Mouse (Mus musculus) cortical plate, adult 2 months (tissue): ENCODE measurements around the gene Plin5. TPM values are rescaled to one million over a fixed set of nuclear protein-coding genes. Genes with fewer than 3 reads are reported as not detected.
A peak's percentile ranks its signal among the peaks of the same experiment; 100 is the strongest.
"Not testable (repeated sequence)": the region's sequence is repeated elsewhere in the genome, so short reads cannot be mapped to it uniquely, and the experiment has no call there.

Experiments used
- H3K27ac ChIP-seq: fragments of 200-500 bp; 2 replicates; pipeline ENCODE4 v1.5.1; 2012; ENCODE audit warnings: low read length, control low read depth, inconsistent platforms; ENCODE audit not compliant: insufficient read depth
- H3K4me1 ChIP-seq: fragments of 200-500 bp; 2 replicates; pipeline ENCODE4 v1.6.1; 2011; ENCODE audit warnings: low read length; ENCODE audit not compliant: control insufficient read depth, insufficient read depth
- H3K4me3 ChIP-seq: fragments of 200-500 bp; 2 replicates; pipeline ENCODE4 v1.5.1; 2011; ENCODE audit warnings: mild to moderate bottlenecking, low read length, control low read depth; ENCODE audit not compliant: insufficient read depth
- CTCF ChIP-seq: fragments of 200-500 bp; IDR thresholded peaks from 2 replicates; pipeline ENCODE4 v1.5.1; 2011; ENCODE audit warnings: mild to moderate bottlenecking, control low read depth, low read length; ENCODE audit not compliant: insufficient read depth; ENCODE audit errors: extremely low read depth
- POLR2A ChIP-seq: fragments of 200-500 bp; IDR thresholded peaks from 2 replicates; pipeline ENCODE4 v1.6.1; 2011; ENCODE audit warnings: mild to moderate bottlenecking, low read length, control low read depth; ENCODE audit not compliant: insufficient read depth; ENCODE audit errors: extremely low read depth
- polyA plus RNA-seq: library from polyadenylated mRNA; depleted of rRNA; stranded (reverse); fragments of >200 nt; gene quantifications from 2 replicates; pipeline ENCODE4 v1.2.3, GENCODE M21; 2012

Gene Plin5
- polyA plus RNA-seq, 1 experiment: 0.67 TPM

DNA sequence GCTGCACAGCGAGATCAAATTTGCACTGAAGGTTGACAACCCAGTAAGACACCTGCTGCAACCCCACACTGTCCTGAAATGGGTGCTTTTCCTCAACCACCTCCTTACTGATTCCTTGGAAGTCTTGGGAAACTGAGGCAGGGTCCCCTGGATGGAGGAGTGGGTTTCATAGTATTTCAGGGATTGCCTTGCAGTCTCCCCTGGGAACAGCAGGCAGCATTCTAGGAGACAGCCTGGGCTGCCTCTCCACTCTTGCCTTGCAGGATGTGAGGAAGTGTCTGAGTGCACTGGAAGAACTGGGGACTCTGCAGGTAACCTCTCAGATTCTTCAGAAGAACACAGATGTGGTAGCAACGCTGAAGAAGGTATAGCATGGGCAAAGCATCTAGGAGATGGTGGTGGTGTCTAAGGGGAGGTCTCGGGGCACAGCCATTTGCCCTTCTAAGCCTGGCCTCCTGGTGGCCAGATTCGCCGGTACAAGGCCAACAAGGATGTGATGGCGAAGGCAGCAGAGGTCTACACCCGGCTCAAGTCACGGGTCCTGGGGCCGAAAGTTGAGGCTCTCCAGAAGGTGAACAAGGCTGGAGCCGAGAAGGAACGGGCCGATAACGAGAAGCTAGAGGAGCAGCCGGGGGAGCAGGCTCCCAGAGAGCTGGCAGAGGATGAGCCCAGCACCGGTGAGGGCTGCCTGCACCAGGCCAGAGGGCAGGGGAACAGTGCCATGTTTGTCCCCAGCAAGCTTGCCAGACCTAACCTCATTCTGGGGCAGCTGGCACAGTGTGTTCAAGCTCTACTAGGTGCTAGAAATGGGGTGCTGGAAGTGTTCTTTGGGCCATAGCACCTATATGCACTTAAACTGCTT lies 18.5 kb downstream of the Plin5 start:
- Histone ChIP-seq H3K27ac (no peak overlapping the region), H3K4me1 (no peaks in the 10 kb centered on the region), H3K4me3 (no peak overlapping the region)
- TF ChIP-seq POLR2A: no peak
- TF ChIP-seq CTCF: no peak

DNA sequence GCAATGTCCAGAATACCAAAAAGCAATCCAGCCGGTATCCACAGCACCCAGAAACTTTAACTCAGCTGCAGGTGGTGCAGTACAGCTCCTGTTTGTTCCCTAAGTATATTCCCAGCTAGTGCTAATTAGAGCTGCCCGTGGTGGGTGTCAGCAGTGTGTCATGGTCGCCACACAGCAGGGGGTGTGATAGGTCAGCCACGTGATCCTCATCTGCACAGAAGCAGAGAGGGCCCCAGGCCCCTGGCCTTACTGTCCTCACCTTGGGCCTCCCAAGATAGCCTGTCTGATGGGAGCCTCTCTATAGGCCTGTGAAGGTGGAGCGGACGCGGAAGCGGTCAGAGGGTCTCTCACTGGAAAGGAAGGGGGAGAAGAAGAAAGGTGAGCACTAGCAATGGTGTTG lies 19.2 kb downstream of the Plin5 start:
- no peak for TF ChIP-seq POLR2A
- TF ChIP-seq CTCF: no peak
- Histone ChIP-seq H3K27ac (no peak overlapping the region), H3K4me1 (no peaks in the 10 kb centered on the region), H3K4me3 (no peak overlapping the region)

DNA sequence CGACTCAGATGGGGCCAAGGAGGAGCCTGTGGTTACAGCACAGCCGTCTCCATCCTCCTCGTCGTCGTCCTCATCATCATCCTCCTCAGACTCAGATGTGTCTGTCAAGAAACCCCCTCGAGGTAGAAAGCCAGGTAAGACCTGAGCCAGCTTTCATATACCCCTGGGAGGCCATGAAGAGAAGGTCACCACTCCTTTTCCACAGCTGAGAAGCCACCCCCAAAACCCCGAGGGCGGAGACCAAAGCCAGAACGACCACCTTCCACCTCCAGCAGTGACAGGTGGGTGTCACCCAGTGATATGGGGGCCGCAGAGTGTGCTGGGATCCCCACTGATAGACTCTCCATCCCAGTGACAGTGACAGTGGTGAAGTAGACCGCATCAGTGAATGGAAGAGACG lies 20.5 kb downstream of the Plin5 start:
- Histone ChIP-seq H3K4me3 (no peak overlapping the region), H3K4me1 (no peaks in the 10 kb centered on the region), H3K27ac (no peak overlapping the region)
- no peak for TF ChIP-seq POLR2A
- no peak for TF ChIP-seq CTCF

DNA sequence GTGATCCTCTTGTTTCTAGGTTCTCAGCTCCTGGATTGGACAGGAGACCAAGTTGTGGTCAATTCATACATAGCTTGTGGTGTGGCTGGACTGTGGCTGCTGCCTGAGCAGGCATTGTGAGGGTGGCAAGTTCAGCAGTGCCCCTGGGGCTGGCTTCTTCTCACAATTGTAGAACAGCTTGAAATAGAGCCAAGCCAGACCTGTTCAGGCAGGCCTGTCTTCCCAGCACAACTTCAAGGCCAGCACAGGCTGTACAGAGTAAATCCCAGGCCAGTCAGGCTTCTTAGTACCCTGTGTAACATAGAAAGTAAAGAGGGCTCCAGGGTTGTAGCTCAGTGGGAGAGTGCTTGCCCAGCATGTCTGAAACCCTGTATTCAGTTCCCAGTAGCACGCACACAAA lies 24.6 kb downstream of the Plin5 start:
- Histone ChIP-seq H3K27ac (no peak overlapping the region), H3K4me3 (no peak overlapping the region), H3K4me1 (no peaks in the 10 kb centered on the region)
- TF ChIP-seq POLR2A (no peak), CTCF (no peak)

DNA sequence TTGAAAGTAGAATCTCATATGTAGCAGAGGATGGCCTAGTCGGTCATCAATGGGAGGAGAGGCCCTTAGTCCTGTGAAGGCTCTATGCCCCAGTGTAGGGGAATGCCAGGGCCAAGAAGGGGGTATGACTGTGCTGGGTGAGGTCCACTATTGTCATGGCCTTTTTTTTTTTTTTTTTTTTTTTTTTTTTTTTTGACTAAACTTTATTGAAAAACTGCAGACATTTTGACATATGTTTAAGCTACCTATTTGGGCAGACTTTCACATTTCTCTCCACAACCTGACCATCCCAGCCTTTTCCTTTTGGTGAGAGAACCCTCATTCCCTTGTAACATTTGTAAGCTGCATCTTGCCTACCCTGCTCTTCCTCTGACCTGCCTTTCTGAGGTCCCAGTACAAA lies 25.1 kb downstream of the Plin5 start:
- Histone ChIP-seq H3K4me3 (no peak overlapping the region), H3K27ac (no peak overlapping the region), H3K4me1 (no peaks in the 10 kb centered on the region)
- TF ChIP-seq CTCF (no peak), POLR2A (no peak)

DNA sequence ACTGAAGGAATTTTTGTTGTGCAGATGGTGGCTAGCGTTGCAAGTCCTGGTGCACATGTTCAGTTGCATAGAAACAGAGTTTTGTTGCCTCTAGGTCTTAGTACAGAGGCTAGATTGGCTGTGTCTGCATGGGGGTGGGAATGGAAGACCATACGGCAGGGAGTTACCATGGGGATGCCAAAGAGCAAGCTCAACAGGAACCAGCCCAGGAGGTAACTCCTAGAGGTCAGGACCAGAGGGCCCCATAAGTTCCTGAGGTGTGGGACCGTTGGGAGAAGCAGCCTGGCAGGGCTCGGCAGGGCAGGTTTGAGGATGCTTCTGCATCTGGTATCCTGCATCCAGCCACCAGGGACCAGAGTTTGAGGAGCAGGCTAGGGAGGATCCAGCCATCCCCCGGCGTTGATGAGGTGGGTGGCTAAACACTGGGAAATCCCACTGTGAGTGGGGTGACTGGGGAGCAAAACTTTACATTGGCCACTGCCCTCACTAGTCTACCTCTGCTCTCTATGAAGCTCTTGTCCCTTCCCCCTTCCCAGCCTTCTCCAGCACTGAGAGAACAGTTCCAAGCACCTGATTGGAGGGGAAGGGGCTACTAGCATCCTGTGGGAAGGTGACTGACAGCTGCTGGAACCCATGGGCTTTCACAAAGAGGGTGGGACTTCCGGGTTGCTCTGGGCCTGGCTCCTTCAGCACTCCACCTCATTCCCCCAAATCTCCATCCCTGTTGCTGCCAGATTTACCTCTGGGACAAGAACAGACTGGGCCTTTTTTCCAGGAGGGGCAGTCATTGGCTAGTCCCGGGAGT lies 36.4 kb downstream of the Plin5 start:
- Histone ChIP-seq H3K4me1 (peaks cover 4% of the 10 kb centered on the region), H3K4me3 (peak overlapping the region; percentile 97), H3K27ac (no peak overlapping the region)
- TF ChIP-seq POLR2A: no peak
- no peak for TF ChIP-seq CTCF

DNA sequence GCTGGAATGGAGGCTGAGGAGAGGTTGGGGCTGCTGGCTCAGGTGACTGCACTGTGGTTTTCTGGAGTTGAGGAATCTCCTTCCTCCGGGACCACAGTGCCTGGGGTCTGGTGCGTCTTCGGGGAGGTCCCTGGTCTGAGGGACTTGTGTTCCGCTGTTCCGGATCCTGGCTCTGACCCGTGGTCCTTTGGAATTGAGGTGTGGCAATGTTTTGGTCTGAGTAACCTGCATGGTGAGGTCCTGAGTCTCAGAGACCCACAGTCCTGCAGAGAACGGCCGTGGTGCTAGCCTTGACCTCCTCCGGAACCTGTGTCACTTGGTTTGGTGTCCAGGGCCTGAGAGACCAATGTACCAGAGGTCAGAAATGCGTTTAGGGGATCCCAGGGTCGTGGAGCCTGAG lies 37.5 kb downstream of the Plin5 start:
- peaks cover 4% of the 10 kb centered on the region for H3K4me1 ChIP-seq
- no peak overlapping the region for H3K27ac ChIP-seq
- H3K4me3 ChIP-seq: peak overlapping the region; percentile 97
- TF ChIP-seq POLR2A (no peak), CTCF (no peak)

DNA sequence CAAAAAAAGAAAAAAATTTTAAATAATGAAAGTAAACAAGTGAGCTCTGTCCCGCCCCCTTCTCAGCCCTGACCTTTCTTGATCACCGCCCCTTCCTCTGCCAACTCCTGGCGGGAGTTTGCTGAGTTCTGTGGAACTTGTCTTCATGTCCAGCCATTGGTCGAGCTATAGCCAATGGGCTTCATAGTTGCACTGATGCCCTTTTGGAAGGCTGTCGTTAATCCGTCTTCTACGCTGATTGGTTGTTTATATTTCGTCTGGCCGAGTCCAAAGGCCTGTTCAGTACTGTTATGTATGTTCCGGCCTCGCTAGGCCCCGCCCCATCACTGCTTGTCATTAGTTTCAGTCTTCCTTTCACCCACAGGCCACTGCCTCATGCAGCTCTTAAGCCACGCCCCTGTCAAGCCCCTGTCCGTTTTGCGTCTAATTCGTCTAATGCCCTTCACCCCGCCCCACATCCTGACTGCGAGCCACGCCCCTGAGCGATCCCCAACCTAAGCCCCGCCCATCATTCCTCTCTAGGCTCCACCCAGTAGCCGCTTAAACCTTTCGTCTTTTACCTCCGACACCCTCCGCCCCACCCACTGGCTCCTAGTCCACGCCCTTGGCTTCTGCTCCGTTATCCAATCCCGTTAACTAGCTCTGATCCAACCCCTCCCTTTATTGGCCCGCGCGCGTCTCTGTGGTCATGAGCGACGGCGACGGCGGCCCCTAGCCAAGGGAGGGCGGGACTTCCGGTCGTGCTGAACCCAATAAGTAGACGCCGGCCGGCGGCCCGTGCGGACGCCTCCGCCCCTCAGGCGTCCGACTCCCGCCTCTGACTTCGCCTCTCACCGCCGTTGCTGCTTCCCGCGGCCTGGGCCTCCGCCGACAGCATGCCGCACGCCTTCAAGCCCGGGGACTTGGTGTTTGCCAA lies 38.3 kb downstream of the Plin5 start, which contains the start of gene Hdgfl2:
Gene Hdgfl2, plus strand, starts transcription at position 755 of the 916 bp plus-strand sequence.
- H3K4me1 ChIP-seq: peaks cover 3% of the 10 kb centered on the region
- no peak within 1 kb of the TSS for H3K27ac ChIP-seq
- peak; percentile 79 for TF ChIP-seq POLR2A
- TF ChIP-seq CTCF: no peak
- peak within 1 kb of the TSS; percentile 97 for H3K4me3 ChIP-seq

DNA sequence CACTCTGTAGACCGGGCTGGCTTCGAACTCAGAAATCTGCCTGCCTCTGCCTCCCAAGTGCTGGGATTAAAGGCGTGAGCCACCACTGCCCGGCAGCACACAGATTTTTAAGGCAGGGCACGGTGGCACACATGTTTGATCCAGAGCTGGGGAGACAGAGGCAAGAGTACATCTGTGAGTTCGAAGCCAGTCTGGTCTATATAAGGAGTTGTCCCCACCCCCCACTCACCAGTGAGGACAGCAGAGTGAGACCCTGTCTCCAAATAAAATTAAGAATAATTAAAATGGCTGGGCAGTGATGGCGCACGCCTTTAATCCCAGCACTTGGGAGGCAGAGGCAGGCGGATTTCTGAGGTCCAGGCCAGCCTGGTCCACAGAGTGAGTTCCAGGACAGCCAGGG lies 39.0 kb downstream of the Plin5 start:
- not testable (repeated sequence) for H3K4me1 ChIP-seq, H3K4me3 ChIP-seq, H3K27ac ChIP-seq
